Mouse (Mus musculus) kidney, postnatal 0 days (tissue): Measurements from ENCODE around the gene Dap3. TPM values are rescaled to one million over a fixed set of nuclear protein-coding genes. Genes with fewer than 3 reads are reported as not detected.
"Not testable (repeated sequence)": the region's sequence is repeated elsewhere in the genome, so short reads cannot be mapped to it uniquely, and the experiment has no call there.

Experiments
- ATAC-seq: fragments of 200-750 bp; cut with Nextera tagmentation; replicated peaks from 2 replicates; pipeline ENCODE4 v1.8.0; 2017; ENCODE audit warnings: low read depth, moderate number of reproducible peaks, moderate TSS enrichment, moderate library complexity; ENCODE audit not compliant: low FRiP score
- DNase-seq: peaks from one replicate; pipeline ENCODE4 v3.0.0-alpha.2; 2016; ENCODE audit warnings: low spot score
- H3K27ac ChIP-seq: fragments of 300-500 bp; sonication (generic); 2 replicates; pipeline ENCODE4 v1.5.1; 2014; ENCODE audit warnings: mild to moderate bottlenecking
- H3K27me3 ChIP-seq: fragments of 300-500 bp; sonication (generic); 2 replicates; pipeline ENCODE4 v1.6.1; 2014; ENCODE audit warnings: low read length, mixed read lengths; ENCODE audit not compliant: insufficient read depth
- H3K36me3 ChIP-seq: fragments of 300-500 bp; sonication (generic); 2 replicates; pipeline ENCODE4 v1.6.1; 2014; ENCODE audit warnings: low read length, mixed read lengths; ENCODE audit not compliant: insufficient read depth
- H3K4me1 ChIP-seq: fragments of 300-500 bp; sonication (generic); replicated peaks from 2 replicates; pipeline ENCODE4 v1.6.1; 2014; ENCODE audit warnings: antibody characterized with exemption, low read length, mixed read lengths; ENCODE audit not compliant: insufficient read depth
- H3K4me2 ChIP-seq: fragments of 300-500 bp; sonication (generic); 2 replicates; pipeline ENCODE4 v1.6.1; 2014; ENCODE audit warnings: mild to moderate bottlenecking, low read length, moderate library complexity, mixed read lengths
- H3K4me3 ChIP-seq: fragments of 300-500 bp; sonication (generic); replicated peaks from 2 replicates; pipeline ENCODE4 v1.5.1; 2014; ENCODE audit warnings: low read depth, low read length
- H3K9ac ChIP-seq: fragments of 300-500 bp; sonication (generic); 2 replicates; pipeline ENCODE4 v1.6.1; 2014; ENCODE audit warnings: low read depth, low read length
- H3K9me3 ChIP-seq: fragments of 300-500 bp; sonication (generic); replicated peaks from 2 replicates; pipeline ENCODE4 v1.6.1; 2016; ENCODE audit warnings: low read length, inconsistent platforms, mixed read lengths
- CTCF ChIP-seq: IDR thresholded peaks from 2 replicates; pipeline ENCODE4 v1.5.1; 2016; ENCODE audit warnings: antibody characterized with exemption, low read depth, mild to moderate bottlenecking, moderate library complexity
- WGBS: fragments of 180-500 bp; shearing (Covaris S2); extraction: QIAGEN DNeasy Blood & Tissue Kit; methylation state at CpG from one replicate; pipeline ENCODE4 v1.1.7; 2014; 5-methylcytosine and 5-hydroxymethylcytosine counted together
- polyA plus RNA-seq: library from polyadenylated mRNA; unstranded; fragments of >200 nt; fragmentation: Nextera tagmentation; extraction: Ambion mirVana; gene quantifications from 2 replicates; pipeline ENCODE4 v1.2.1, GENCODE M21; 2015

Gene Dap3
- polyA plus RNA-seq, 1 experiment from 2014 or later = 150 TPM

- Histone ChIP-seq H3K4me3 (no peak overlapping the region), H3K4me1 (no peaks in the 10 kb centered on the region), H3K9me3 (no peaks in the 10 kb centered on the region), H3K27ac (no peak overlapping the region), H3K4me2 (no peak overlapping the region), H3K27me3 (no peaks in the 10 kb centered on the region), H3K9ac (no peak overlapping the region), H3K36me3 (peaks cover 62% of the 10 kb centered on the region)
- WGBS = 87% methylated on average over 6 of the region's 6 CpGs
- no peak for TF ChIP-seq CTCF
- DNase-seq (no peak), ATAC-seq (no peak)
Measured at GRCm38 (mm10) chr3:88905209-88905608, 45.8 kb downstream of the Dap3 start.

GRCm38 (mm10) chr3:88904803-88905202 is 46.2 kb downstream of the Dap3 start:
- H3K4me1 ChIP-seq = no peaks in the 10 kb centered on the region
- WGBS = 92% methylated on average over 3 of the region's 3 CpGs
- no peak overlapping the region for H3K27ac ChIP-seq
- H3K4me2 ChIP-seq = no peak overlapping the region
- no peaks in the 10 kb centered on the region for H3K27me3 ChIP-seq
- peaks cover 58% of the 10 kb centered on the region for H3K36me3 ChIP-seq
- TF ChIP-seq CTCF = no peak
- DNase-seq (no peak), ATAC-seq (no peak)
- no peaks in the 10 kb centered on the region for H3K9me3 ChIP-seq
- H3K4me3 ChIP-seq = no peak overlapping the region
- H3K9ac ChIP-seq = no peak overlapping the region

- not testable (repeated sequence) for H3K9me3 ChIP-seq, H3K4me1 ChIP-seq, H3K4me2 ChIP-seq, ATAC-seq, DNase-seq, H3K4me3 ChIP-seq, H3K27ac ChIP-seq, H3K9ac ChIP-seq, H3K27me3 ChIP-seq
- peaks cover 12% of the 10 kb centered on the region; the same call in 1 of the 2 replicates for H3K36me3 ChIP-seq
- 93% methylated on average over 7 of the region's 7 CpGs for WGBS
Measured at GRCm38 (mm10) chr3:88893011-88893410, 58.0 kb downstream of the Dap3 start.

GRCm38 (mm10) chr3:88882536-88882935 is 68.4 kb downstream of the Dap3 start:
- H3K9ac ChIP-seq, ATAC-seq, H3K4me2 ChIP-seq, H3K27ac ChIP-seq, H3K4me1 ChIP-seq, H3K36me3 ChIP-seq, H3K27me3 ChIP-seq, H3K9me3 ChIP-seq, H3K4me3 ChIP-seq, DNase-seq: not testable (repeated sequence)
- WGBS = 91% methylated on average over 4 of the region's 4 CpGs

Other genes with a start within 250 kb of the Dap3 start
- 58.6 and 62.5 TPM in 2 replicates for gene Rit1, start 234.3 kb downstream of the Dap3 start, polyA plus RNA-seq
- gene Syt11, start 176.0 kb downstream of the Dap3 start, polyA plus RNA-seq = 8.8 and 9.1 TPM in 2 replicates
- gene Gon4l, start 116.0 kb downstream of the Dap3 start, polyA plus RNA-seq = 5.9 and 6.0 TPM in 2 replicates
- 53.1 and 58.0 TPM in 2 replicates for gene Msto1, start 37.2 kb downstream of the Dap3 start, polyA plus RNA-seq
- gene Ash1l, start 559 bp downstream of the Dap3 start, polyA plus RNA-seq = 13.0 and 14.2 TPM in 2 replicates
- gene Rusc1, start 142.1 kb upstream of the Dap3 start, polyA plus RNA-seq = 19.8 TPM in 2 replicates
- gene Gm43738, start 149.9 kb upstream of the Dap3 start, polyA plus RNA-seq = not detected in 2 replicates
- gene Fdps, start 150.8 kb upstream of the Dap3 start, polyA plus RNA-seq = 138 and 150 TPM in 2 replicates
- 3.7 and 6.8 TPM in 2 replicates for gene Pklr, start 185.0 kb upstream of the Dap3 start, polyA plus RNA-seq
- 0.71 and 0.91 TPM in 2 replicates for gene Hcn3, start 209.0 kb upstream of the Dap3 start, polyA plus RNA-seq
- 16.9 and 18.8 TPM in 2 replicates for gene Clk2, start 213.6 kb upstream of the Dap3 start, polyA plus RNA-seq
- 107 and 115 TPM in 2 replicates for gene Scamp3, start 226.3 kb upstream of the Dap3 start, polyA plus RNA-seq
- 23.5 and 24.1 TPM in 2 replicates for gene Fam189b, start 232.0 kb upstream of the Dap3 start, polyA plus RNA-seq